Mouse (Mus musculus) thymus, postnatal 10 days (tissue): Measurements from ENCODE around the gene Vipr2.

Source experiments
- DNase-seq, 2 experiments: peaks; one replicate each; pipeline ENCODE4 v3.0.0; 2021; ENCODE audit warnings: low spot score in 2 of 2

Vipr2 gene

DNA sequence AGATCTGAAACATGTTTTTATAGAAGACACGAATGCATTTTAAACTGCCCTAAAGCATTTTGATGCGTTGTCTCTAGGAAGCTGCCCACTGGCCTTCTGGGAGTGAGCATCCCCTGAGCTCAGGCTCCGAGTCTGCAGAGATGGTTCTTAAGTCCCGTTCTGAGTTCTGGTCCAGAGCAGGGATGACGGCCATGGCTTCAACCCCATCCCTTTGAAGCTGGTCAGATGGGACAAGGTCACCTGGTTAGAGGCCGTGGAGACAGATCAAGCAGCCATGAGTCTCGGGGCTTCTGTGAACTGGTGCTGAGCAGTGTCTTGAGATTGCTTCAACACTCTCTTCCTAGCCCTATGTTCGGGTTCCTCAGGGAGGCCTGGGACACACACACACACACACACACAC is 19.6 kb downstream of the Vipr2 start:
- no peak for DNase-seq

DNA sequence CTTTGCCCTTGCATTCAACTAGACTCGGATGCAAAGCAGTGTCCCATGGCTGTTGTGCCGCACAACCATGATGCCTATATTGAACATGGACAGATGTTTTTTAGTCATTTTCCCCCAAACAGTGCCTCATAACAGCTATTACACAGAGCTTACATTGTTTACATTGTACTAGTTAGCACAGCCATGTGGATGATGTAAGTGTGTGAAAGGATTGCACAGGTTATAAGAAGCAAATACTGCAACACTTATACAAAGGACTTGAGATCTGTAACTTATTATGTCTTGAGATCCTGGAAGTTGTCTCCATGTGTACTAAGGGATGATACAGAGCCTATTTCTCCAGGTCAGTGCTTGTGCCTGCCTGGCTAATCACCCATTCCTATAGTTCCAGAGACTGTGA is 24.4 kb downstream of the Vipr2 start:
- DNase-seq, result no peak

DNA sequence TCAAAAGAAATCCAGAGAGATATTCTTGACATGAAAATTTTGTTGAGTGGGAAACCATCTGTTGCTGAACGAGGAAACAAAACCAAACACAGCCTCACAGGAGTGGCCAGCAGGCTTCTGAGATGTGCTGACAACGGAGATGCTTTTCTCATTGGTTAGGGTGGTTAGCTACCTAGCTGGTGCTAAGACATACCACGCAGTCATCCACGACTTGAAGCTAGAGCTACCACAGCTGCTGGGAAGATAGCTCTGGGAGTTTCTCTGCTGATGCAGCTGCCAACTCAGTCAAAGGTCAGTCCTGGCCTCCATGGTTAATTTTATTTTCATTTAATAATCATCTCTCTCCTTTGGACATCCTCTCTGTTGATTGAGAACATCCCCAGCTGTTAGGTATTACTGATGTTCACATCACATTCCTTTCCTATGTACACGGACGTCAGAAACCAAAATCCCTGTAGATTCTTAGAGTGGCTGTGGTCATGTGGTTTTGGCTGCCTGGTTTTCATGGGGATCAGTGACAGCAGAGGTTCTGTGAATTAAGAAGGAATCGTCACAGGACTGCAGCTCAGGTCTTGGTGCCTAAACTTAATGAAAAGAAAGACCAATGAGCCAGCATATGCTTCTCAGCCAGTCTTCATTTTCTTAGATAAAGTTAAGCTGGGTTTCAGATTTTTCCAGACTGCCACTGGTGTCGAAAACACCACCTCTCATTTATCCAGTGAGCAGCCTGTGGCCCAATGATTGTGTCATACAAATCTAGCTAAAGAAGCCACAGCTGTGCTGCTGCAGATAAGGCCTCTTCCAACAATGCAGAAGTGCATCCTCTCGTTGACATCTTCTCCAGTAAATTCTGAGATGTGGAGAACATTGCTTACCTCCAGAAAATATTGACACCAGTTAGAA is 32.2 kb downstream of the Vipr2 start:
- no peak for DNase-seq

DNA sequence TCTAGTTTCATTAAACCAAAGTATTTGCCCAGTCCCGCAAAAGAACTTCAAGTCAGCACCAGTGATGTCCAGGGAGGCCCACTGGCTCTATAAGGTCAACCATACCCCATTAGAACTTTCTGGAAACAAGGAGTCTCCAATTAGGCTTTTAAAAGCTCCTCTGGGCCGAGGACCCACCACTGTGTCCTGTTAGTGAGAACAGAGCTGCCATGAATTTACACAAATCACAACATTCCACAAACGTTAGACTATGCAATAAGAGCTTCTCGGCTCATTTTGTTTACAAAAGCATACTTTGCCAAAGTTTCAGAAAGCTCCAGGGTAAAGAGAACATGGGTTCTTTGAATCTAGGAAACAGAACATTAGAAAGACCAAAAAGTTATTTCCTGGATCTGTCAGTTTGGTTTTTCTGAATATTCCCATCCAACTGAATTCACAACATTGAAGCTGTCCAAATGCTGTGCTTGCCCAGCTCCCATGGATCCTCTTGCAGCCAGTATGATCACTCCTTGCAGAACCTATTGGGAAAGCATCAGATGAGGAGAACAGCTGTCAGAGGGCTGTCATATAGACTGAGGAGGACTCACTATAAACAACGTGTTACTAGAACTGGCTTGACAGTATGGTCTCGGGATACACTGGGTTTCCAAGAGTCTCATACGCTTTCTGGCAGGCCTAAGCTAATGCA is 33.6 kb downstream of the Vipr2 start:
- no peak for DNase-seq

DNA sequence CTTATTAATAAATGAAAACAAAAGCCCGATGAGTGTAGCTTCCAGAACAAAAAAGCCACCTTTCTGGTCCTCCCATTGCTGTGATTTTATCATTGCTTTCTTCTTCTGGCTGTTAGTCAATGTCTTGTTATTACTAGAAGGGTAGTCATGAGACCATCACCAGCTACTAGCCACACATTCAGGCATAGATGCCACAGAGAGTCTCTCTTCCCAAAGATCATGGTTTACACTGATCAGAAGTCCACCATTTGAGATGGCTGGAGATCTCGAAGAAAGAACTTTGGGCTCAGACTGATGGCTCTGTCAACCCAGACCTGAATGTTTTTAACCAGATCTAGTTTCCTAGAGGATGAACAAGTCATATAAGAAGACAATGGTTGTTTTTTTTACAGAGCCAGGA is 38.3 kb downstream of the Vipr2 start:
- DNase-seq, result no peak

DNA sequence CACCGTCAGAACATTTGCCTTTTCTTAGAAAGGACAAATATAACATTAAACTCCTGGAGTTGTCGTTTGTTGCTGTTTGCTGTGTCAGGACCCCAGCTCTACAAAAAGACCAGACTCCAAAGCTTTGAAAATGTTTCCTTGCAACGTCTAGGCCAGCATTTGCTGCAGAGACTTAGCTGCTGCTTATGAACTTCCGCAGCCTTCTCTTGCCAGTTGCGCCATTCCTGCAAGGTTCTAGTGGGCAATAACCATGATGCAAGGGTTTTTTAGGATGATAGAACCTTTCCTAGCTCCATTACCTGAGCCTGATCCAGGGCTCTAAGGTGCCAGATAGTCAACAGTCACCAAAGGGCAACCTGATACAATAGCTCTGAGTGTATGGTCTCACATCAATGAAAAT is 38.9 kb downstream of the Vipr2 start:
- DNase-seq, result no peak

DNA sequence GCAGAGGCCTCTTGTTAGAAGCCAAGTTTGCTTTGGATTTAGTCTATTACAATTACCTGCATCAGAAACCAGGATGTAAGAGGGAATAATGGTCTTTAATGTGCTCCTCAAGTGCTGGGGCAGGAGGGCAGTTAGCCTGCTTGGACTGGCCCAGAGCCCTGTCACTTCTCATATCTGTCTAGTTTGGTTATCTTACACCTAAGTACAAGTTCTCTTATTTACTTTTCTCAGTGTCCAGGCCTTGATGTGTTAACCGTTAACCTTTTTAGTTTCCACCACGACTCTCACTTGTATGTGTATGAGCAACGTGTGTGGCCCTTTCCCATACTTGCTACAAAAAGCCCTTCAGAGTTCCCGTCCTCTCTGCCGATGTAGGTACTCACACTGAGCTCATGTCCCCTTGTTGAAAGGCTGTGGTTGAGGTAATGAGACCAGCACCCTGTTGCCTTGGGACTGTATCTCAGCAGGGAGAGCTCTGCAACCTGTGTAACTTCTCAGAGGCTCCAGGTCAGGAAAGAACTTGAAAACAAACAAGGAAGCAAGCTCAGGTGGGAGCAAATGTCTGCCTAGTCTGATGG is 39.9 kb downstream of the Vipr2 start:
- no peak for DNase-seq

DNA sequence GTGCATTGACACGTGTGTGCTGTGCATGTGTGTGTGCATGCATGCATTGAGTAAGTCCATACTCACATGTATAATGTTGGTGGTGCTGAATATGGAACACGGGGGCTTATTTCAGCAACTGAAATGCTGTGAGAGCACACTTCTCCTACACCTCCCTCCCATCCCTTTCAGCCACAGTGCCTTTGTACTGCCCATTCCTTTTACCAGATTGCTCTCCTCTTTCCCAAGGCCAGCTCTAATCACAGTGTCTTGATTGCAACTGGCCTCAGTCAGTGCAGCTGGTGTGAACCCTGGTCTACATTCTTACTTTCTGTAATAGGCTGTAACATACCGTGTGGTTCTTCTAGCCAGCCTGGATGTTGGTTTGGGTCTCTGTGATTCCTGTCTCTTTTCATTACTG is 41.5 kb downstream of the Vipr2 start:
- no peak for DNase-seq

DNA sequence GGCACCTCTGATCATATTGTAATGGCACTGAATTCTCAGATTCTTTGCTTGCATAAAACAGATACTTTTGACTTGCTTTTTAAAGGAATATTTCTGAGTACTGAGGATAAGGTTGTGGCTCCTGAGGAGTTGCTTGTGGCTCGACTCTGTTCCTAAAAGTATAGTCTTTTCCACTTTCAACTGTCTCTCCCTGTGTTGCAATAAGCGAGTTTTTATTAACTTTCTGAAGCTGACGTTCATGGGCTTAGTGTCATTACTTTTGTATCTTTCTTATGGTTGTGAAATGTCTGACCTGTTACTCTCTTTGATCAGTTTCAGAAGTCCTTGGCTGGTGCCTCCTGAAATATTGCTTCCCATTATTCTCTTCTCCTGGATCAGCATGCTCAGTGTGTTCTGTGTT is 46.3 kb downstream of the Vipr2 start:
- no peak for DNase-seq

DNA sequence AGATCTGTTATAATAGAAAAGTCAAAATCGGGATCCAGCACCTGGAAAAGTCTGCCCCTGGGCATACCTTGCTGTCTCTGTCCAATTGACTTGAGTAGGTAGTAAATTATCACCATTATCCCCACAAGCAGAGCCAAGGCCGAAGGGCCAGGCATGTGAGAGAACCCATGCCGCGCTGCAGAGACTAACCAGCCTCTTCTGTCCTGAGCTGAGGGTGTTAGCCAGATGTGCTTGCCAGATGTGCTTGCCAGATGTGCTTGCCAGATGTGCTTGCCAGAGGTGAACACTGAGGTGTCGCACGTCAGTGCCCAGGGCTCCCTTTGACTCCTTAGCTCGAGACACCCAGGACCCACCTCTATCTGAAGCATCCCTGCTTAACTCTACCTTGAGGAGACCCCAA is 53.4 kb downstream of the Vipr2 start:
- DNase-seq, result no peak

DNA sequence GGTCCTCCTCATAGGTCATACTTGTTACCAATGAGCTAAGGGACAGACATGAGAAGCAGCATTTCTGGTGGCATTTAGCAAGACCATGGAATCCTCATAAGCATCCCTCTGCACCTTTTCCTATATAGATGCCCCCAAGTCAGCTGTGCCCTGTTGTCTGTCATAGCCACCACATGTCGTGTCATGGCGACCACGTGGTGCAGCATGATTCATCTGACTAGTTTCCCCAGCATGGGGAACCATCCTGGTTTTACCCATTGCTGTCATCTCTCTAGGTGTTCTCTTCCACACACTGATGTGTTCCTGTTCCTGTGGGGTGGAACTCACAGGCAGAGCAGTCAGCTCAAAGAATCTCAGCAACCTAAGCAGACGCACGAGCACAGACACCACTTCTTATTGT is 55.4 kb downstream of the Vipr2 start:
- no peak for DNase-seq

DNA sequence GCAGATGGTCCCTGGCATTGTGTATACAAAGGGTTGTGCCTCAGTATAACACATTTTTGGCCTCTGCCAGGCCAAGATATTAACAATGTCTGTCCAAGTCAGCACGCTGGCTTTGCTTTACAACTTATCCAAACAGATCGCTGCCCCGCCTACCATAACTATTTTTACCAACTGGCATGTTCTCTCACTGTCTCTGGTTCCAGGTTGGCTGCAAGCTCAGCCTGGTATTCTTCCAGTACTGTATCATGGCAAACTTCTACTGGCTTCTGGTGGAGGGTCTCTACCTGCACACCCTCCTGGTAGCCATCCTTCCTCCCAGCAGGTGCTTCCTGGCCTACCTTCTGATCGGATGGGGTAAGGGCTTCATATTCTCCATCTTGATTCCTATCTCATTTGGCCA is 58.4 kb downstream of the Vipr2 start:
- no peak for DNase-seq

DNA sequence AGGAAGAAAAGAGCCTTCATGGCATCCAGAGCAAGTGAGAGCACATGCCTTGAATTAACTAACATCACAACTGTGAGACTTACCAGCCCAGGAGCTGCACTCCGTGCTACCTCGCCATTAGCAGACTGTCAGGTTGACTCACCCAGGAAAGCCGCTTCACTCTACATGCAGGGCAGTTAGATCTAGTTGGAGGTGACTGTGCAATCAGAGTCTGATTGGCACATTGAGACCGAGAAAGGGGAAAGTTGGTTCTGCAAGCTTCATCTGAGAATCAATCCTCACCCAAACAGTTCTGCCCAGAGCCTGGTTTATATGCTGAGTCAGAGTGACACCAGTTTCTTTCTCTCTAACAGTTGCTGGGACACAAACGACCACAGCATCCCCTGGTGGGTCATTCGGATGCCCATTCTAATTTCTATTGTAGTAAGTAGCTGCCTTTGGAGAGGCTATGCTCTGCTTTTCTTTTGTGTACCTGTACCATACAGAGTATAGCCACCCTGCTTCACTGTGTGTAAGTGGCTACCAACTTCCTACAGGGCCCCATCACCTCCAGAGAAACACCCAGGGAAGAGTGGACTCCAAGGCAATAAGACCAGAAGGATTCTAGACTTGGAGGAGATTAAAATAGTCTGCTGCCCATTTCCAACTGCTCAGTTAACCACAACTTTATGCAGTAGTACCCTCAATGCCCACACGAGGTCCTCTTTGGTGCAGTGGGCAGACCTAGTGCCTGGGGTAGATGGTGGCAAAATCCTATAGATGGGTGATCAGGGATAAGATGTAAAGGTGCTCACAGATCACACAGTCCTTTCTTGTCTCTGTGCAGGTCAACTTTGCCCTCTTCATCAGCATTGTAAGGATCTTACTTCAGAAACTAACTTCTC is 61.0 kb downstream of the Vipr2 start:
- DNase-seq, result peak; percentile 30 to 61

DNA sequence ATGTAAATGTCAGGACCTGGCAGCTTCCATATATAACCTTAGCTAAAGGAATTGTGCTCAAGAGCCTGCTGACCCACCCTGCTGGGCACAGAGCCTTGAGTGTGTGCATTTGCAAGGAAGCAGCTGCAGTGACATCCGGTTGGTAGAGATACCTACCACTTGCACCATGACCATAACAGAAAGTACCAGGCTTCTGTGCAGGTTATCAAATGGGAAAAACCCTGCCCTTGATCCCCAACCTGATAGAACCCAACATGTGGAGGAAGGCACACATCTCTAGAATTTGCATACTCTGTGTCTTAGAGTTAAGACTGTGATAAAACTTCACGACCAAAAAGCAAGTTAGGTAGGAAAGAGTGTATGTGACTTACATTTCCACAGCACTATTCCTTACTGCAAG is 63.1 kb downstream of the Vipr2 start:
- DNase-seq, result no peak

DNA sequence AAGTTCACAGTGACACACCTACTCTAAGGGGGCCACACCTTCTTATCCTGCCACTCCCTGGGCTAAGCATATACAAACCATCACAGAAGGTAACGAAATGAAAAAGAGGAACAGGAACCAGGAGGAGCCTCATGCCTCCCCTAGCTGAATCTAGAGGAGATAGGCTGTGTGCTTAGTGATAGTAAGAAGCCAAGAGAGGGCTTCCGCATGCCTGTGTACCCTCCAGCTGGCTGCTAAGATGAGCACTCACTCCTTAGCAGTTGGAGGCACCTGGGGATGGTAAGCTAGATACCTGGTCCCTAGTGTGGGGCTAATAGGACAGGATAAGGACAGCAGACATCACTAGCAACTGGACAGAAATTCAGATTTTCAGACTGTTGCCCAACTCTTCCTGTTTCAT is 64.3 kb downstream of the Vipr2 start:
- no peak for DNase-seq

DNA sequence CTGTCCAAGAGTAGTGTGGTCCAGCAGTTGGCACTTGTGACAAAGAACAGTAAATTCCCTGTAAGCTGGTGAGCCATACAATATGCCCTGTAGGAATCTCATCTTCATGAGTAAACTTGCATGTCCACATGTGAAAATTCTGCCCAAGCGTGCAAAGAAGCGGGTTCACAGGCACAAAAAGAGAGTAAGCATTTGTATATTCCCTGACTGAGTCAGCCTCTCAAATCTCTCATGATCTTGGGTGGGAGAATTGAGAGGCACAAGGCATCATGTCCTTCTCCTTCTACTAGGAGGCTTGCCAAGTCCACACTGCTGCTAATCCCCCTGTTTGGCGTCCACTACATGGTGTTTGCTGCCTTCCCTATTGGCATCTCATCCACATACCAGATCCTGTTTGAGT is 64.9 kb downstream of the Vipr2 start:
- DNase-seq, result no peak

DNA sequence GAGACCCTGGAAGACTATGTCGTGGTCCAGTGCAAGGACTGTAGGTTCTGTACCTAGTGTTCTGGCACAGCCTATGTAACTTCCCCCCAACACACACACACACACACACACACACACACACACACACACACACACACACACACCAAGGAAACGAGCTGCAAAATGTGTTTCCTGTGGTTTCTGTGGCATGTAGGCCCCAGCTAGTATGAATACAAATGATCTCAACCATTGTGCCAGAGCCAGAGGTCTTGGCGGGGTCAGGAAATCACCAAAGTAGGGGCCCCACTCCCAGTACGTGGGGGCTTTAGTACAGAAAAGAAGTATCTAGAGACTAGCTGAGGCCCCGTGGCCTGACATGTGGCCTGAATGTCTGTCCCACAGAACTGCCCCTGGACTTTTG is 67.7 kb downstream of the Vipr2 start:
- DNase-seq, result peak; percentile 63 to 65

DNA sequence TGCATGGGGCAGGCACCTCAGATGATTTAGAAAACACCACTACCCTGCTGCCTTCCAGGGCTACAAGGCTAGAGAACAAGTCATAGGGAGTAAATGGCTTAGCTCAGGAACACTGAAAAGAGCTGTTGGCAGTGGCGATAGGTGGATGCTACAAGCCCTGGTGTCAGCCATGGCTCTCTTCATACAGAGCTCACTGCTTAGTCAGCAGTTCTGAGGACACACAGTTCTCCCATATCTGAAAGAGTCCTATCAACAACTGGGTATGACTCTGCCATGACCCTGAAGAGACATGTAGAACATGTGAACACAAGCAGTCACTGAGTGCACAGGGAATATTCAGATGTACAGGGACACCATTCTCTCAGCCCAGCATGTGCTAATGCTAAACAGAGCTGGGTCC is 68.2 kb downstream of the Vipr2 start:
- peak; percentile 11 to 17 for DNase-seq

DNA sequence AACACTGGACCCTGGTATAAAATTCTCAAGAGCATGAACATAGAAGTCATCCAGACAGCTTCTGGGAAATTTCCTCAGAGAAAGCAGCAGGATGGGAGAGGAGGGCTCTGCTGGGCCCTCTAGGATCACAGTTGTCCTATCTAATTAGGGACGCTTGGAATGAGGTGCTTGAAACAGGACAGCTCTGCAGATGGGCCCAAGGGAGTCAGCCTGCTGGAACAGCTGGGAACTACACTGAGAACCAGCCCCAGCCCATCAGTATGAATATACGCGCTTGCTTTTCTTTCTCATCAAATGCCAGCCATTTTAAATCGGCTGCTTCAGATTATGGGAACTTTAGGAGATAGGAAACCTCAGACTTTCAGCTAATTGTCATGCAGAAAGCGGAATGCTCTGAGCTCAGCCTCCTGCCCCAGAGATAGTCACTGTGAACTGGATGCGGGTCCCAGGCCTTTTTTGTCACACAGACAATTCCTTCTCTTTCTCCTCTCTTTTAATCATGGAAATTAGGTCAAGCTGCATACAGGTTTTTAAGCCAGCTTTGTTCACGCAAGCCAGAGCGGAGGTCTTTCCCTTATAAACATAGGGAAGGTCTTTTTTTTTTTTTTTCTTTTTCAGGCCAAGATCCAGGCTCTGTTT is 69.6 kb downstream of the Vipr2 start:
- DNase-seq, result no peak

DNA sequence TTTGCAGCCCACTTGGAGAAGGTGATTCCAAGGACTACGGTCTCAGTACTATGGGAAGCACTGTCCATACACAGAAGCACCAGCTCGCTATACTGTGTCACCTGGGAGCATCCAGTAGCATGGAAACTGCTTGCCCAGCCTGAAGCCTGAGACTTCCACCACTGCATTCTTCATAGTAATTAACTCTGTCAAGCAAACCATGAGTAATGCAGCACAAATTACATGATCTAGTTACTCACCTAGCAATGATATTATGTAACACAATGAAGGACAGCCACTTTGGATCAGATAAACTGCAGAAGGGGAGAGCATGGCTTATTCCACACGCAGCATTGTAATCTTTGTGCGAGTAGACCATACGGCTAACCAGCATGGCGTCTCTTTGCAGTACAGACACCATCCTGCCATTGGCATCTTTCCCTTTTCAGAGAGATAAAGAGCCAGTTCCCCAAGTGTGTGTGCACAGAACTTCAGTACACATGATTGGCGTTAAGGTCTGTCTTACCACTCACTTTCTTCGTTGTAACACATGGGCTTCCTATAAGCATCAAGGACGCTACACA is 75.4 kb downstream of the Vipr2 start:
- no peak for DNase-seq
